Mouse (Mus musculus) midbrain, embryonic 11.5 days (tissue): ENCODE results near the gene Mtss1l. TPM values are rescaled to one million over a fixed set of nuclear protein-coding genes. Genes with fewer than 3 reads are reported as not detected.

ENCODE experiments used
- ATAC-seq: fragments of 200-750 bp; cut with Nextera tagmentation; 2 replicates; pipeline ENCODE4 v1.8.0; 2017; ENCODE audit warnings: moderate TSS enrichment, moderate library complexity; ENCODE audit not compliant: low FRiP score
- DNase-seq: peaks from one replicate; pipeline ENCODE4 v3.0.0; 2015; ENCODE audit warnings: low spot score; ENCODE audit errors: missing footprints
- H3K27ac ChIP-seq: fragments of 300-500 bp; sonication (generic); 2 replicates; pipeline ENCODE4 v1.5.1; 2014; ENCODE audit warnings: low read depth, low read length
- H3K27me3 ChIP-seq: fragments of 300-500 bp; sonication (generic); 2 replicates; pipeline ENCODE4 v1.6.1; 2014; ENCODE audit warnings: mild to moderate bottlenecking, low read length, moderate library complexity, mixed read lengths; ENCODE audit not compliant: control insufficient read depth, insufficient read depth
- H3K36me3 ChIP-seq: fragments of 300-500 bp; sonication (generic); 2 replicates; pipeline ENCODE4 v1.6.1; 2014; ENCODE audit warnings: mild to moderate bottlenecking, low read length, moderate library complexity, mixed read lengths; ENCODE audit not compliant: control insufficient read depth, insufficient read depth
- H3K4me1 ChIP-seq: fragments of 300-500 bp; sonication (generic); 2 replicates; pipeline ENCODE4 v1.6.1; 2014; ENCODE audit warnings: low read length; ENCODE audit not compliant: control insufficient read depth, insufficient read depth
- H3K4me2 ChIP-seq: fragments of 300-500 bp; sonication (generic); 2 replicates; pipeline ENCODE4 v1.6.1; 2014; ENCODE audit warnings: mild to moderate bottlenecking, moderate library complexity
- H3K4me3 ChIP-seq: fragments of 300-500 bp; sonication (generic); 2 replicates; pipeline ENCODE4 v1.5.1; 2014; ENCODE audit warnings: low read depth, low read length
- H3K9ac ChIP-seq: fragments of 300-500 bp; sonication (generic); 2 replicates; pipeline ENCODE4 v1.6.1; 2014; ENCODE audit warnings: low read length
- H3K9me3 ChIP-seq: fragments of 300-500 bp; sonication (generic); 2 replicates; pipeline ENCODE4 v1.6.1; 2016; ENCODE audit warnings: low read length; ENCODE audit not compliant: control insufficient read depth
- WGBS: fragments of 180-500 bp; shearing (Covaris S2); extraction: QIAGEN DNeasy Blood & Tissue Kit; methylation state at CpG from one replicate; pipeline ENCODE4 v1.1.7; 2014; 5-methylcytosine and 5-hydroxymethylcytosine counted together
- polyA plus RNA-seq: library from polyadenylated mRNA; unstranded; fragments of >200 nt; fragmentation: Nextera tagmentation; extraction: Ambion mirVana; gene quantifications from 2 replicates; pipeline ENCODE4 v1.2.1, GENCODE M21; 2014

The Mtss1l gene
- polyA plus RNA-seq, 1 experiment from 2014 or later = 9.6 TPM

GRCm38 (mm10) chr8:110703460-110704061 lies 17.7 kb upstream of the Mtss1l start:
- no peaks in the 10 kb centered on the region for H3K4me1 ChIP-seq
- no peak overlapping the region for H3K27ac ChIP-seq
- ATAC-seq = no peak
- H3K4me2 ChIP-seq = no peak overlapping the region
- H3K4me3 ChIP-seq = no peak overlapping the region
- 87% methylated on average over 9 of the region's 9 CpGs for WGBS
- DNase-seq = no peak
- H3K9ac ChIP-seq = no peak overlapping the region
- no peaks in the 10 kb centered on the region for H3K9me3 ChIP-seq
- no peaks in the 10 kb centered on the region for H3K27me3 ChIP-seq
- no peaks in the 10 kb centered on the region for H3K36me3 ChIP-seq

- Histone ChIP-seq H3K4me3 (no peak overlapping the region), H3K9me3 (no peaks in the 10 kb centered on the region), H3K4me2 (no peak overlapping the region), H3K27me3 (no peaks in the 10 kb centered on the region), H3K36me3 (no peaks in the 10 kb centered on the region), H3K4me1 (no peaks in the 10 kb centered on the region), H3K27ac (no peak overlapping the region), H3K9ac (no peak overlapping the region)
- no peak for ATAC-seq
- no peak for DNase-seq
- WGBS = 85% methylated on average over 3 of the region's 3 CpGs
Observed at GRCm38 (mm10) chr8:110704103-110704502, 17.2 kb upstream of the Mtss1l start.

- H3K27ac ChIP-seq = no peak overlapping the region
- H3K4me1 ChIP-seq = no peaks in the 10 kb centered on the region
- H3K4me2 ChIP-seq = no peak overlapping the region
- no peak for ATAC-seq
- H3K9me3 ChIP-seq = no peaks in the 10 kb centered on the region
- WGBS = 82% methylated on average over 14 of the region's 14 CpGs
- H3K36me3 ChIP-seq = peaks cover 4% of the 10 kb centered on the region; the same call in 1 of the 2 replicates
- H3K9ac ChIP-seq = no peak overlapping the region
- H3K27me3 ChIP-seq = no peaks in the 10 kb centered on the region
- H3K4me3 ChIP-seq = no peak overlapping the region
- DNase-seq = no peak
Observed at GRCm38 (mm10) chr8:110705391-110706287, 15.6 kb upstream of the Mtss1l start.

GRCm38 (mm10) chr8:110706288-110706870 lies 14.9 kb upstream of the Mtss1l start:
- DNase-seq (no peak), ATAC-seq (no peak)
- WGBS = 94% methylated on average over 3 of the region's 3 CpGs
- H3K27ac ChIP-seq = no peak overlapping the region
- no peak overlapping the region for H3K4me3 ChIP-seq
- H3K4me1 ChIP-seq = no peaks in the 10 kb centered on the region
- H3K9me3 ChIP-seq = no peaks in the 10 kb centered on the region
- H3K9ac ChIP-seq = no peak overlapping the region
- peaks cover 7% of the 10 kb centered on the region; the same call in 1 of the 2 replicates for H3K36me3 ChIP-seq
- no peaks in the 10 kb centered on the region for H3K27me3 ChIP-seq
- no peak overlapping the region for H3K4me2 ChIP-seq

- H3K4me2 ChIP-seq = no peak overlapping the region
- H3K27ac ChIP-seq = no peak overlapping the region
- ATAC-seq = no peak
Observed at GRCm38 (mm10) chr8:110708429-110708828, 12.8 kb upstream of the Mtss1l start.

GRCm38 (mm10) chr8:110710593-110710992 lies 10.7 kb upstream of the Mtss1l start:
- Histone ChIP-seq H3K36me3 (peaks cover 9% of the 10 kb centered on the region; the same call in 1 of the 2 replicates), H3K27me3 (no peaks in the 10 kb centered on the region), H3K4me1 (peaks cover 3% of the 10 kb centered on the region; the same call in 1 of the 2 replicates), H3K9me3 (no peaks in the 10 kb centered on the region), H3K4me2 (no peak overlapping the region), H3K9ac (no peak overlapping the region), H3K4me3 (no peak overlapping the region), H3K27ac (no peak overlapping the region)
- 72% methylated on average over 3 of the region's 3 CpGs for WGBS
- DNase-seq (no peak), ATAC-seq (no peak)

More at GRCm38 (mm10) chr8:110708429-110708828, 12.8 kb upstream of the Mtss1l start:
- no peaks in the 10 kb centered on the region for H3K4me1 ChIP-seq
- WGBS = 91% methylated on average over 11 of the region's 11 CpGs
- H3K9ac ChIP-seq = no peak overlapping the region
- H3K4me3 ChIP-seq = no peak overlapping the region
- no peaks in the 10 kb centered on the region for H3K27me3 ChIP-seq
- H3K9me3 ChIP-seq = no peaks in the 10 kb centered on the region
- peaks cover 9% of the 10 kb centered on the region; the same call in 1 of the 2 replicates for H3K36me3 ChIP-seq
- no peak for DNase-seq

- H3K27me3 ChIP-seq = no peaks in the 10 kb centered on the region
- H3K4me2 ChIP-seq = no peak overlapping the region
- no peak overlapping the region for H3K27ac ChIP-seq
- no peak for DNase-seq
- H3K9ac ChIP-seq = no peak overlapping the region
- peaks cover 8% of the 10 kb centered on the region for H3K4me1 ChIP-seq
- no peak for ATAC-seq
- no peak overlapping the region for H3K4me3 ChIP-seq
- H3K36me3 ChIP-seq = peaks cover 9% of the 10 kb centered on the region; the same call in 1 of the 2 replicates
- H3K9me3 ChIP-seq = no peaks in the 10 kb centered on the region
- whole genome bisulfite sequencing = 88% methylated on average over 13 of the region's 13 CpGs
Observed at GRCm38 (mm10) chr8:110711271-110711934, 9.9 kb upstream of the Mtss1l start.

GRCm38 (mm10) chr8:110713073-110713472 lies 8.2 kb upstream of the Mtss1l start:
- WGBS = 97% methylated on average over 7 of the region's 7 CpGs
- no peak overlapping the region for H3K4me2 ChIP-seq
- no peak overlapping the region for H3K27ac ChIP-seq
- DNase-seq = no peak
- H3K4me1 ChIP-seq = peaks cover 8% of the 10 kb centered on the region
- peaks cover 9% of the 10 kb centered on the region; the same call in 1 of the 2 replicates for H3K36me3 ChIP-seq
- no peak for ATAC-seq
- H3K27me3 ChIP-seq = no peaks in the 10 kb centered on the region
- H3K9ac ChIP-seq = no peak overlapping the region
- no peak overlapping the region for H3K4me3 ChIP-seq
- no peaks in the 10 kb centered on the region for H3K9me3 ChIP-seq
